Mouse (Mus musculus) heart, postnatal 4 days (tissue): ENCODE measurements around the gene Adamtsl1. TPM values are rescaled to one million over a fixed set of nuclear protein-coding genes. Genes with fewer than 3 reads are reported as not detected.

Experiments
- DNase-seq: peaks from one replicate; pipeline ENCODE4 v3.0.0; 2021
- total RNA-seq, 2 experiments: library from RNA; stranded (reverse); gene quantifications; 2 replicates each; pipeline ENCODE4 v1.2.3; 2021

The Adamtsl1 gene
- total RNA-seq, 2 experiments from 2014 or later = 7.7 TPM

DNA sequence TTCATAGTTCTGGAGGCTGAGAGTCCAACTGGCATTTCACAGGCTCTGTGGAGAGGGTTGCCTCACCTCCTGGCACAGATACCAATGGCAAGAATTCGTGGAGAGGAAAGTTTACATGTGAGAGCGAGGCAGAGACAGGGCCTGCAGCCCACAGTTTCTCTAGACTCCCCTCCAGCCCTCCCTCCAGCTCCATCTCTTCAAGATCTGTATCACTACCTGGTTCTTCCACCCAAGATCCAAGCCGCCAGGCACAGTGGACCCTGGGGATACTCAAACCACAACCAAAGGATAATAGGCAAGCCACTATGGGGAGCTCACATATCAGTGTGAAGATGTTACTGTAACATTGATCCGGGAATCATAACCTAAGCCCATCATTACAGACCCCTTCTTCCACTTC is 546.6 kb downstream of the Adamtsl1 start:
- DNase-seq = no peak

DNA sequence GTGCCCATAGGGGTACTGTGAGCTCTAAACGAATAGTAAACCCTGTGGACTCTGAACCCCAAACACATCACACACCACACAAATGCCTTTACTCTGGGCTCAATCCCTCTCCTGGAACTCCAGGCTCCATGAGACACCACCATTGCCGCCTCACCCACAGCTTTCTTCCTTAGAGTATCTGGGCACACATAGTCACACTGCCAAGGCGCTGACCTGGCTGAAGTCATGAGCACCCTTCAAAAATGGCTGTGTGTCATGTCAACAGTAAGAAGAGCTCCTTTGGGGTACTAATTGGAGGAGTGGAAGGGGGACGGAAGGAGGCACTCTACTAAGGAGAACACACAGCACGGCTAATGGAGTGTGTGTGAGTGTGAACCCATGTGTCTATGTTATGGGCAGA is 554.4 kb downstream of the Adamtsl1 start:
- no peak for DNase-seq

DNA sequence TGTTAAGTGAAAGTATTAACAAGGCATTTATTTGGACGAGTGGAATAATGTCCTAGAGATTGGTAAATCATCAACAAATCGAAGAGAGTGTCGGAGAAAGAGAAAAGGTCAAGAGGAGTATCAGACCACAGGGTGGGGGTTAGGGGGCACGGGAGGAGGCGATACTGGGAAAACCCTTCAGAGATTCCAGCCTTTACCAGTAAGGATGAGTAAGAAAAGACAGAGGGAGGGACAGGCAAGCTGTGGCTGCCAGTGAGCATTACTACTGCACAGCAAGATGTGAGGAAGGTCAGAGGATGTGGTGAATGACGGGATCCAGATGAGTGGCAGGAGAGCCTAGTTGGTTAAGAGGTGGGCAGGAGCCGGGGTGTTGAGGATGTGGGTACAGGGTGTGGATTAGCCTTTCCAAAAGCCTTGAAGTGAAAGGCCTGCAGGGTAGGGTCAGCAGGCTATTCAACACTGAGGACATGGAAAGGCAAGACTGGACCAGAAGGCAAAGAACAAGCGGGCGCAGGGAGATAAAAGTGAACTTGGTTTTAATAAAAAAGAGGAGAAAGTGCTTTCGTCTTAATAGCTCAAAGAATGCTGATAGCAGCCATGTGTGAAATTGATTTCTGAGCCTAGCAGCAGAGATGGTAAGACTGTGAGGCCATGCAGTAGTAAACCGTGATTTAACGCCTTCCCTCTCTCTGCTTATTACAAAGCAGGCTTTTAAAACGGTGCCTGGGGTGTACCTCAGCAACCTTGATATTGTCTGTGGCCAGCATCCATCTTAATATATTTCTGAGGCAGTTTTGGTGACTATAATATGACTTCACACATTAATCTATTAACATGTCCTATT is 555.1 kb downstream of the Adamtsl1 start:
- DNase-seq = no peak

DNA sequence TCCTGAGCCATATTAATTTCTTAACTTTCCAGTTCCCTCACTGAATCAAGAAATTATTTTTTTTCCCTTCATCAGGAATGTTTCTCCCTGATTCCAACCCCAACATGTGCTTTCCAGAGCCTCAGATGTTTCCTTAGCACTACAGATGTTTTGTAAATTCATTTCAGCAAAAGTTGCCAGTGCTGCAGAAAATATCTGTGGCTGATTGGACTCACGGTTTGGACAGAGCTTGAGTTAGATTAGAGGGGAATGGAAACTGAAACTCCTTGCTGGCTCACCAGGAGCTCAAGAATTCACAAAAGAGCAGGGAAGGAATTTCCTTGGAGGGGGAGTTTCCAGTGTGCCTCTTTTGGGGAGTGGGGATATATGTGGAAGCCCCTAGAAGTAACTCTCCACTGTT is 560.9 kb downstream of the Adamtsl1 start:
- DNase-seq = no peak

DNA sequence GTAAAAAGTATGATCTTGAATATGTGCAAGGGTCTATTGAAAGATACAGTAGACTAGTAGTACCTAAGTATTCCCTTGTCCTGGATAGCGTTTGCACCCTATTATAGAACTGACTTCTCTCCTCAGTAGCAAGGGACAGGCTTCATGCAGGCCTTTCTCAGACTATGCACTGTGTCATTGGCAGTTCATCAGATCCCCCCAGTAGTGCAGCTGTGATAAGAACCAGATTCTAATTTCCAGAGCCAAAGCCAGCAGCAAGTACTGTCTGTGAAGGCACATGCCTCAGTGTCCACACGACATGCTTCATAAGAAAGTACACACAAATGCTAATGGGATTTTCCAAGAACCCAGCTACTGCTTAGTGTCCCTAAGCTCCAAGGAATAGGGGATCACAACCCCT is 563.4 kb downstream of the Adamtsl1 start:
- no peak for DNase-seq

DNA sequence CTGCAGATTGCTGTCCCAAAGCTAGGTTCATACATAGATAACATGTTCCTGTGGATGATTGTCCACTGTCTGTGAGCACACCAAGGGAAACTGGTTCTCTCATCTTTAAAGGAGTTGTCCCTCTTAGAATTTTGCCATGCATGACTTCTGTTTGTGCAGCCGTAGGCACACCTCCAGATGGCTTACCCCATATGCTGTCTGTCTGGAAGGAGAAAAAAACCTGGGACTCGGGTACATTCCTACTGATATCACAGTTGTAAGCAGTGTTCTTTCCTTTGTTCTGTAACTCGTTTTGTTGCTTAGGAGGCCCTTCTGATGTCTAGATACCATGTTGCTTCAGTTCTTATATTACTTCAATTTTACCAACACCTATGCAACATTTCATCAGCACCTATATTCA is 563.9 kb downstream of the Adamtsl1 start:
- no peak for DNase-seq

DNA sequence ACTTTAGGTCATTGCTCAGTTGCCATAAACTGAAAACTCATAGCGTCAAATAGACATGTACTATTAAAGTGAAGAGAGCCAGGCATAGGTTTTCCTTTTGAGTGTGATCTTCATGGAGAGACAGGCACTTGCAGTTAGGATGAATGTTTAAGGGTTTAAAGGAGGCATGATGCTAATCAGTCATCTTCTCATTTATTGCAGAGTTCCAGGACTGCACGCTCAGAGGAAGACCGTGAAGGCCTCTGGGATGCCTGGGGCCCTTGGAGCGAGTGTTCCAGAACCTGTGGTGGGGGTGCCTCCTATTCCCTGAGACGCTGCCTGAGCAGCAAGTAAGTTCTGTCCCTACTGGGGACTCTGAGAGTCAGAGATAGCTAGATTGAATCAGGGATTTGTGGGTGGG is 573.5 kb downstream of the Adamtsl1 start:
- DNase-seq = no peak

DNA sequence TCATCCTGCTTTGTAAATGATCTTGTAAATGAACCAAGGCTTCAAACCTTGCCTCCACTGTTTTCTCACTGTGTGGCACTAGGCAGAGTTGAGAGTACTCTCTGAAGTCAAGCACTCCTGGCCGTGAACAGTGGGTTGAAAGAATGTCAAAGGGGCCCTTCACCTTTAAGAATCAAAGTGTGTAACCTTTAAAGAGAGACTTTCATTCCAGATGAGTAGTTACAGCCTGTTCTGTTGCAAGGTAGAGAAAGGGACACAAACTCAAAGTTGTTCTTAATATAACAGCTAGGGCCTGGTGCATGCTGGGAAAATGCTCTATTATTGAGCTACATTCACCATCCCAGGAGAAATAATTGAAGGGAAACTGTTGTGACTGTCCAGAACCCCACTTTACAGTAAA is 589.2 kb downstream of the Adamtsl1 start:
- DNase-seq = no peak

DNA sequence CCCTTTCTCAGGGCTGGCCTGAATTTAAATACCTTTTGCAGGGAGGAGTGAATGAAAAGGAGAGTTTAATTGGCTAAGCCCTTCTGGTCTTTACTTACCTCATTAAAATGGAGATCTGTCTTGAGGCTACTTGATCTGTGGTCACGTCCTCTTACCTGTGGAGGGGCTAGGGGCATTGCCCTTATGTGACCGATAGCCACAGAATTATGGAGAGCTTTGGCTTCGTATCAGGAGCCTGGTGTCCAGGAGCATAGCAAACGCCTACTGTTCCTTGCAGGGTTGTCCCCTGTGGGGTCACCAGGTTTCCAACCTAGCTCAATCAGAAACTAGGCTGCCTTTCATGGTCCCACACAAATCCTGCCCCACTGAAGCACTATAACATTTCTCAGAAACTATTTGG is 594.4 kb downstream of the Adamtsl1 start:
- DNase-seq = no peak

DNA sequence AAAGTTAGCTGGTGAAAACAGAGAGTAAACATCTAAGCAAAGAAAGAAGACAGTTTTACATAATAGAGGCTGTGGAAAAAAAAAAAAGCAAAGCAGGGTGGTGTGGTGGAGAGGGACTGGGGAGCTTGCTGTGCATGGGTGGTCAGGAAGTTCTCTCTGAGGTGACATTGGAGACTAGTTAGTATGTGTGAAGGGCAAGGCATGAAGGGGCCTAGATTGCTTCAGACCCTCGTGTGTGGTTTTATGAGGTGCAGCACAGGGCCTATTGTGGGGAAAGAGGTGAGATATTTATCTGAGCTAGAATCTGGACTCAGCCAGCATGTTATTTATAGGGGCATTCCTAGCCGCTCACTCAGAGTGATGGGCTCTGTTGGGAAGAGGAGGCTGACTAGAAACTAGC is 605.1 kb downstream of the Adamtsl1 start:
- no peak for DNase-seq

DNA sequence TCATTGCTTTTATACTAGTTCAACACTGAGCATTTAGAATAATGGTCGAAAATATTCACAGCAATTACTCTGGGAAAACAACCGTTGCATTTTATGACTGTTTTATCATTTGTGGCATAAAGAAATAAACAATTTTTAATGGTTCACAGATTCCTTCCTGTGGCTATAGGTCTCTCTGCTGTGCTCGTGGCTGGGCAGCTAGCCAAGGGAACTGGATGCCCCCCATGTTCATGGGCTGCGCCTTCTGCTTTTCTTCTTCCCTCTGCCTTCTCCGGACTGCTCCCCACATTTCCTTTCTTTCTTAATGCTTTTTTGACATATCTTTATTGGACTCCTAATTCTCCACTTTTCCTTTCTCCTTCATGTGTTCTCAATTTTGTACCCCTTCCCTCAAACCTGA is 608.5 kb downstream of the Adamtsl1 start:
- DNase-seq = no peak

DNA sequence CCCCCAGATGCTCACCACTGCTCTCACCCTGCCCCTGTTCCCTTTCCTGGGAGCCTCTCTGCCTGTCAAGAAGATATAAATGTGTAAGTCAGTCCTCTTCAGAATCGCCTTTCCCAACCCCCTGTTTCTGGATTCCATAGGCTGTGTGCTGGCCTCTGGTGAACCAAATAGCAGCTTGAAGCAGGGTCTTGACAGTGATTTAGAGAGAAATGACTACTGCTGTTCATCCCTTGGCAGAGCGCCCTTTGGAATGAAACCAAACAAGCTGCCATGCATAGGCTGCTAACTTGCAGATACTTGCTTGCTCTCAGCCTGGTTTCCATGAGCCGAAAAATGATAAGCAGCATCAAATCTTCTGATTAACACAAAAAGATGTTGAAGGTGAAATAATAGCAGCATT is 610.4 kb downstream of the Adamtsl1 start:
- DNase-seq = peak; percentile 37

DNA sequence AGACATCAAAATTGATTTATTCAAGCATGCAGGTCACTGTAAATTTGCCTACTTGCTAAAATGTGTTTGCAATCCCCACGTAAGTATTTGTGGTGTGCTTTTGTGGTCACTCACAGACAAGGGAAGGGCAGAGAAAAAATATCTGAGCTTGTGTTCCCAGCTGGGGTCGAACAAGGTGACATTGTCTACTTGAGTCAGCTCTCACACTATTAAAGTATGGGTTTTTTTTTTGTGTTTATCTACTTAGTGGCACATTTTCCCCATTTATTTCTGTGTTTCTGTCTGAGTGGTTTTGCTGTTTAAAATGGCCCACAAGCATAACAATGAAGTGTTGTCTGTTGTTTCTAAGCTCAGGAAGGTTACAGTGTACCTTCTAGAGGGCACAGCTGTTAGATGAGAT is 612.7 kb downstream of the Adamtsl1 start:
- no peak for DNase-seq

DNA sequence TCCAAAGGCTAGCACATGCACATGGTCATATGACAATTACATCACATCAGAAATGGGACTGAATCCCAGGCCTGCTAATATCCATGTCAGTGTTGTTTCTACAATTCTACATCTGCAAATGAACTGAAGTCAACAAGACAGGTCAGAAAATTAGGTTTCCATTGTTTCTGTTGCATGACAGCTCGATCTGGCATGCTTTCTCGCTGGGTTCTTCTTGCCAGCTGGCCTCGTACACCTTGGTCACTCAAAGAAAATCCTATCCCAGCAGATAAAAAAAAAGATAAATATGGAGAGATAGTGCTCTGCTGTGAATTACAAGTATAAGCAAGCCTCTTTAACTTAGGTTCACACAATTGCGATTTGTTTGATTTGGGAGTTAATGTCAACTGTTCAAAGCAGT is 644.6 kb downstream of the Adamtsl1 start:
- no peak for DNase-seq

DNA sequence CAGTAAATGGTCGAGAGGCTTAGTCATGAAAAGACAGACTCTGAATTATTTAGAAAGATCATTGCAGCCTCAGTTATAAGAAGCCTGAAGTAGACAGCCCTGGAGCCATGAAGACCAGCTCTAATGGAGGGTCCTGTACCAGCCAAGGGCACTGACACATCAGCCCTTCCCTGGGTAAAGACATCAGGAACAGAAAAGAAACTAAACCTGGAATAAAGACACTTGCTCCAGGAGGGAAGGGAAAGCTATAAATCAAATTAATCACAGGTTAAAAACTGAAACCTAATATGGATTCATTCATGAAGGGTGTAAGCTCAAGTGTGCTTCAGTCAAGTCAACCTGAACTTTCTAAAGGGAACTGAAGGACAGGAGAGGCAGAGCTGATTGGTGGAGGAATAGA is 645.4 kb downstream of the Adamtsl1 start:
- DNase-seq = no peak

DNA sequence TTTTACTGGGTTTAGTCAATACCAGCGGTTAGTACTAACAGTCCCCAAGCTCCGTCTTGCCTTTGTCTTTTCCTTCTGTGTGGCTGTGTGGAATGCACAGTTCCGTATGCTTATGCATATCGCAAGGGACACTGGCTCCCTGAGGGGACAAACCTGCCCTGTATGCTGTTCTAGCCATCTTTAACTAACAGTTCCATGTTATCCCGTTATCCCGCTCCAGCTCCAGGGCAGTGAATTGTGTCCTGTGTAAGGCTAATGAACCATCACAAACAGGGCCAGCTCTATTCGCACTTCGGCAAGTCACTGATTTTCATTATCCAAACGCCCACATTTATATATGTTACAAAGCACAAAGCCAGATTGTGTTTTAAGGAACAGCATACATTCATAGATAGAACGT is 656.8 kb downstream of the Adamtsl1 start:
- DNase-seq = no peak

DNA sequence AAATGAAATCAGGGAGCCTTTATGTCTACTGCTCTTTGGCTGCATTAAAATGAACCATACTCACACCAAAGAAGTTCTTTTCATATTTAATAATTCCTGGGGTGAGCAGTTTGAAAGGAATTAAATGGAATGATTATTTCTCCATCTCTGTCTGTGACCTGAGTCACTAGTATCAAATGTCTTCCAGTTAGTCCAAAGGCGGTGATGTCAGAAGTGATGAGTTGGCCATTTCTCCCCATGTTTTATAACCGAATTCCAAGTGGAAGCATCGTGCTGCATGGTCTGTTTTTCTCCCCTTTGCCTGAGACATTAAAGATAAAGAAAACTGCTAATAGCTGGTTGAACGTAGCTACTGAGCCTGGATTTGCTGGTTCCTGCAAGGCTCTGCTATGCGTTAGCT is 657.5 kb downstream of the Adamtsl1 start:
- DNase-seq = no peak

DNA sequence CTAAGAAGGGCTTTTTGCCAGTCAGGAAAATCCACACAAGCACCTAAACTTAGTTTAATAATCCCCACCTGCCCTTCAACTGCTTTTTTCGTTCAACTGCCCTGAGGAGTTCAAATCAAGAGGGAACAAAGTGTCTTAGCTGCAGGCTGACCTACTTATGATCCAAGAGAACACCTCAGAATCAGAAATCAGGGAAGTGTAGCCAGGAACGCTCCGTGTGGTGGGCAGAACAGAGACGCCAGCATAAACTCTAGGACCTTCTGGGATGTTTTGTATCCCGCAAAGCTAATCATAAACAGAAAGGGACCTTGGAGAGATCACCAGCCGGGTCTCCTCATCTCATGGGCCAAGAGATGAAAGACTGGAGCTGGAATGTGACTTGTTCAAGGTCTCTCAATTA is 663.5 kb downstream of the Adamtsl1 start:
- DNase-seq = no peak

DNA sequence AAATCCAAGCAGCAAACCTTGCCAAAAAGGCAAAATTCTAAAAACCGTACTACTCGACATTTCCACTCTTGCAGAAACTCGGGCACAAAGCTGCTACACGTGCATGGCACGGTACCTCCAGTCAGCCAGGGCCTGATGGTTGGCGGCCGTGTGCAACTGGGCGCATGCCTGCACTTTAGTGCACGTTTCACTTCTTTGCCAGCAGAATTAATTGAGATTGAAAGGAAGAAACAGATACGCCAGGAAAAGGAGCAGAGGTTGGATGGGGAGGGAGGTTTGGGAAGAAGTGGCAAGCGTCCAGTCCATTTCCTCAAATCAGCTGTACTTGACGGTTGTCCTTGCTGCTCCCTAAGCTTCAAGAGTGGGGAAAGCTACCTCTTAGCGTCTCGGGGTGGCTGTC is 664.1 kb downstream of the Adamtsl1 start:
- DNase-seq = no peak

DNA sequence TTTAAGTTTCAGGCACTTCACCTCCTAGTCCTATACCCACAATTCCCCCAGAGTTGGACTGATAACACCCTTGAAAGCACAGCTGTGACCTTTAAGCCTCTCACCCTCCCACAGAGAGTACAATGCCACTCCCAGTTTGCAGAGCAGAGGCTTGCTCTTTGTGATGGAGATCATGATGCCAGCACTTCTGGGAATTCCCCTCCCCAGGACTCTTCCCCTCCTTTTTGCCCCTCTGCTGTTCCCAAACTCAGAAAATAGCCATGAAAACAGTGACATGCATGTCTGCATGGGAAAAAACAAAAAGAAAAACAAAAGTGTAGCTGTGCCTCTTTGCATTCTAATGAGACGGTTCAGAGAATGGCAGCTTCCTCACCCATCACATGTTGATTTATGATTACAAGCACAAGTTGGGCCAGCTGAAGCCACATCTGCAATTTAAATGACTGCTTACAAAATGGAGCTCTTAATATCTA is 669.8 kb downstream of the Adamtsl1 start:
- no peak for DNase-seq

DNA sequence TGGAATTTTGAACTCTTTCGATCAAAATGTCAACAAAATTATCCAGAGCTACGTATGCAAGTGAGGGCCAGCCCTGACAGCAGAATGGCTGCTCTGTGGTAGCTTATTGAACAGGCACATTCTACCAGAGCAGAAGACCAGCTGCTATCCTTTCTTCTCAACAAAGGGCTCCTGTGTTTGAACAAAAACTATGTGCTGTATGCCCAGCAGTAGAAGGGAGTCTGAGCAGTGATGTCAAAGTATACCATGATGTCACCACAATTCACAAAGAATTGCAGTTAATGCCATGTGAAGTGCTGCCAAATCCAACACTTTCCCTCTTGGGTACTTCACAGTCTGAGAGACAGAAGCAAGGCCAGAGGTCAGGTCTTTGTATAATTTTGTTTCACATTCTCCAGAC is 675.9 kb downstream of the Adamtsl1 start:
- no peak for DNase-seq

DNA sequence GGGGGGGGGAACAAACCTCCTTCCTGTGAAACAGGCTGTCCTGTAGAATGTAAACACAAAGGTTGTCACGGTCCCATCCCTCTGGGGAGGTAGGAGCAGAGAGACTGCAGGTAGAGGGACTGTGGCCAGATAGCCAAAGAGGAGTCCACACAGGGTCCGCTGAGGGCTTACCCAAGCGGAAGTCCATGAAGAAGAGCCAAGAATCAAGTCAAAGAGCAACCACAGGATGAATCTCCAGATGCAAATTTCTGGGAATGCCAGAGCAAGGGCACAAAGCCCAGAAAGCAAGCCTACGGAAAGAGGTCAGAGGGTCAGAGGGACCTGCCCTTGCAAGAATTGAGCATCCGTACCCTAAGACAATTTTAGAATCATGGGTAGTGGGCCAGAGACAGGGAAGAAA is 677.2 kb downstream of the Adamtsl1 start:
- no peak for DNase-seq

DNA sequence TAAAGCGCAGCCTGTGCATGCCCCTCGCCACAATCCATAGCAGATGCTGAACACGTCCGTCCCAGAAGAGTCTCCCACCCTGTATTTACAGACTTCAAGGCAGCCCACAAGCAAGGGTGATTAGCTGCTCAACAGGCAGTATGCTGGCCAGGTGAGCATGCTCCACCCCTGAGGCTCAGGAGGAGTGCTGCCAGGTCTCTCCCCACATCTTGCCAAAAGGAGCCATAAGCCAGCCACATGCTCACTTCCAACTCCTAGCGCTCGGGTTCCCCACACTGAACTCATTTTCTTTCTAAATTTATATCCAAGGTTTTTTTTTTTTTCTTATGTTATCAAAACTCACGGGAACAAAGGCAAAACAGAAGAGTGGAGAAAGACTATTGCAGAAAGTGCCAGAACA is 687.8 kb downstream of the Adamtsl1 start:
- no peak for DNase-seq

DNA sequence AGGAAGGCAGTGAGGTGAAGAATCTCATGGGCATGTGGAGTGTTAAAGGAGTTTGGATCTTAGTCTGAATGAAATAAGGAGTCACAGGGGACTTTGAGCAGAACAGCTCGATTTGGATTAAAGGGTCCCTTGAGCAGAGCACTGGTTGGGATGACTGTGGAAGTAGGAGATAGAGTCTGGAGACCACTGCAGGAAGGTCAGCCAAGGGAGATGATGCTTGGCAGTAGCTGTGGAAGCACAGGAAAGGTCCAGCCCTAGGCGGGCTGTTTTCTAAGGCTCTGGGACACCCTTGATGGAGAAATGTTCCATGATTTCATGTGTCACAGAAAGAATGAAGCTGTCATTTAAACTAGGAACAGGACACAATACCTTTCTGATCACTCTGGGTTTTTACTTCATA is 689.3 kb downstream of the Adamtsl1 start:
- DNase-seq = no peak

DNA sequence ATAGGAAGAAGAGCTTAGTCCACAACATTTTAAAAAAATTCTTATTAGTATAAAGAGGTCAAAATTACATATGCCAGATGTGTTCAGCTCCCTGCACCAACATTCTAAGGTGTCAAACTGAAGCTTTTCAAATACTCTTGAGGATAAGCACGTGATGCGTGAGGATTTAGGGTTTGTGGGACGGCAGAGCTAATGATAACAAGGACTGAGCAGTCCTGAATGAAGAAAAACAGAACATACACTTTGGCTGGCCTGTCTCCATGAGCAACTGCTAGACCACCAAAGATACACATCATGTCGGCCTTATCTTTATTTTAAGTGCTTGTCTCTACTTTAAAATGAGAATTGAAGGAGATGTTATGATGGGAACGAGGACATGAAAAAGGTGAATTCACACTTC is 710.9 kb downstream of the Adamtsl1 start:
- DNase-seq = no peak
